Comparison of ENCODE assay signal across 11 mouse cellular contexts in the genomic region with DNA sequence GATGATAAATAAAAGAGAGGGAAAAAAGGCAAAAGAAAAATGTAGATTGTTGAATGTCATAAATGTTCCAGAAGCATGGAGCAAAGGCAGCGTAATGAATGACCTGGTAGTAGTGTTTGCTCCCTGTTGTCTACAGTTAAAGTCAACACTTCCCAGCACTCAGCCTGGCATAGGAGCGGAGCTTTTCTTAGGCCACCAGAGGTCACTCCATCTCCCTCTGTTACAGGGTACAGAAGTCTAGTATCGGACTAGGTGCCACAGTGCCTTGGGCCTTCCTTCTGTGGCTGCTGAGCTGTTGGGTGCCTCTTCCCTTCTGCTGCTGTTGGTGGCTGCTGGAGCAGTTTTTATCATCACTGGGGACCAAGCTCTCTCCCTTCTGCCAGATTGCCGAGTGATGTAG. TPM values are rescaled to one million over a fixed set of nuclear protein-coding genes. Genes with fewer than 3 reads are reported as not detected.
A peak's percentile ranks its signal among the peaks of the same experiment; 100 is the strongest.
DNase-seq lines count a peak whose midpoint lies in the region; ATAC-seq and TF ChIP-seq lines count a peak whose summit lies in the region.
"Had no signal": no experiment of that assay in that cellular context is flagged by ENCODE, and none has a peak within 500 bp of the region (broad histone marks: within the 10 kb centered on the region; RNA-seq: fewer than 3 reads in every experiment).

No protein-coding gene starts in this region.

- peak; percentile 48 for DNase-seq in adrenal gland, postnatal 14 days
- no peak for DNase-seq in adrenal gland, postnatal 10 days
- DNase-seq in left cerebral cortex, adult 2 months (ENCODE audit: extremely low spot score in 1 of 2, low spot score in 2 of 2), result no peak
- DNase-seq in left cerebral cortex, adult 11 months (ENCODE audit: low spot score), result no peak
- peak; percentile 36 for DNase-seq in embryo, embryonic 10.5 days (ENCODE audit: low spot score)

- H3K9ac ChIP-seq in hindbrain, embryonic 16.5 days (ENCODE audit: low read depth, low read length), result no peak overlapping the region
- H3K9ac ChIP-seq: embryonic facial prominence, embryonic 12.5 days; hindbrain, embryonic 15.5 days had no signal

- no peaks in the 10 kb centered on the region for H3K36me3 ChIP-seq in hindbrain, embryonic 16.5 days (ENCODE audit: control insufficient read depth, insufficient read depth, low read length)
- H3K36me3 ChIP-seq: embryonic facial prominence, embryonic 12.5 days; hindbrain, embryonic 15.5 days had no signal

- H3K9me3 ChIP-seq in hindbrain, embryonic 16.5 days (ENCODE audit: control insufficient read depth, low read length), result no peaks in the 10 kb centered on the region
- H3K9me3 ChIP-seq: embryonic facial prominence, embryonic 12.5 days; hindbrain, embryonic 15.5 days had no signal

- no peak overlapping the region for H3K4me2 ChIP-seq in hindbrain, embryonic 16.5 days (ENCODE audit: low read length)
- H3K4me2 ChIP-seq: embryonic facial prominence, embryonic 12.5 days; hindbrain, embryonic 15.5 days had no signal

- peak; percentile 47 for TF ChIP-seq CTCF in left cerebral cortex, adult 2 months (IDR thresholded peaks at IDR 0.05)

- no peaks in the 10 kb centered on the region for H3K27me3 ChIP-seq in hindbrain, embryonic 16.5 days (replicated peaks; ENCODE audit: control insufficient read depth, insufficient read depth, low read length)
- H3K27me3 ChIP-seq: embryonic facial prominence, embryonic 12.5 days; hindbrain, embryonic 15.5 days had no signal

- 56% methylated on average over 4 of the region's 4 CpGs for WGBS in hindbrain, embryonic 16.5 days

- H3K27ac ChIP-seq in left cerebral cortex, adult 2 months, result no peak overlapping the region
- no peak overlapping the region for H3K27ac ChIP-seq in hindbrain, embryonic 16.5 days (ENCODE audit: low read depth, low read length)
- H3K27ac ChIP-seq: embryonic facial prominence, embryonic 12.5 days; hindbrain, embryonic 15.5 days; macrophage had no signal

- H3K4me1 ChIP-seq in hindbrain, embryonic 16.5 days (ENCODE audit: control insufficient read depth, insufficient read depth, low read depth, low read length), result no peaks in the 10 kb centered on the region
- H3K4me1 ChIP-seq: embryonic facial prominence, embryonic 12.5 days; hindbrain, embryonic 15.5 days had no signal

- peak; percentile 79 for ATAC-seq in megakaryocyte progenitor cell, adult 5-6 weeks (replicated peaks; ENCODE audit: poor library complexity)
- no peak for ATAC-seq in megakaryocyte, adult 5-6 weeks (ENCODE audit: poor library complexity, severe bottlenecking)
- ATAC-seq in hindbrain, embryonic 16.5 days, result no peak

- intact Hi-C loops in left cerebral cortex, adult 2 months (cut with DNase I), result loop anchor here (2.0 kb wide), 1 partner anchor 140 kb away; no protein-coding TSS in a partner anchor

- H3K4me3 ChIP-seq in left cerebral cortex, adult 2 months, result no peak overlapping the region
- H3K4me3 ChIP-seq in hindbrain, embryonic 16.5 days (ENCODE audit: low read length), result no peak overlapping the region
- H3K4me3 ChIP-seq: embryonic facial prominence, embryonic 12.5 days; hindbrain, embryonic 15.5 days had no signal

RNA-seq across cellular contexts. Expression of a gene that starts 8.2 kb away (rescaled TPM):
- total RNA-seq in adrenal gland, postnatal 14 days (2021), result 60.3 and 66.4 TPM in 2 replicates
- total RNA-seq in adrenal gland, postnatal 10 days (2021), result 10 to 100 TPM; 42.3 to 50.1 TPM
- total RNA-seq in left cerebral cortex, adult 2 months (2021), result 10 to 100 TPM; 60.7 to 61.0 TPM
- total RNA-seq in megakaryocyte progenitor cell, adult 5-6 weeks (2015), result 49.4 and 54.2 TPM in 2 replicates
- 18.5 and 25.5 TPM in 2 replicates for total RNA-seq in megakaryocyte progenitor cell, adult 5-6 weeks (2017)
- 74.3 and 79.4 TPM in 2 replicates for total RNA-seq in megakaryocyte, adult 5-6 weeks (2015)
- 34.1 and 35.0 TPM in 2 replicates for total RNA-seq in megakaryocyte, adult 5-6 weeks (2017)
- 77.9 and 79.1 TPM in 2 replicates for polyA plus RNA-seq in hindbrain, embryonic 16.5 days (2015; fragmentation: Nextera tagmentation; extraction: Ambion mirVana)

RNA-seq across cellular contexts. Expression of a gene that starts 29.4 kb away (rescaled TPM):
- total RNA-seq in adrenal gland, postnatal 14 days (2021), result 1.7 and 2.0 TPM in 2 replicates
- 1 to 10 TPM; 1.3 to 2.3 TPM for total RNA-seq in adrenal gland, postnatal 10 days (2021)
- total RNA-seq in left cerebral cortex, adult 2 months (2021), result under 1 TPM; 0.61 to 0.72 TPM
- not detected in 2 replicates for total RNA-seq in megakaryocyte progenitor cell, adult 5-6 weeks (2015)
- total RNA-seq in megakaryocyte progenitor cell, adult 5-6 weeks (2017), result not detected in 2 replicates
- not detected in 2 replicates for total RNA-seq in megakaryocyte, adult 5-6 weeks (2015)
- total RNA-seq in megakaryocyte, adult 5-6 weeks (2017), result not detected in 2 replicates
- 1.3 and 1.6 TPM in 2 replicates for polyA plus RNA-seq in hindbrain, embryonic 16.5 days (2015; fragmentation: Nextera tagmentation; extraction: Ambion mirVana)
- polyA plus RNA-seq: macrophage had no signal

RNA-seq across cellular contexts. Expression of a gene that starts 40.3 kb away (rescaled TPM):
- total RNA-seq in adrenal gland, postnatal 14 days (2021), result 317 and 335 TPM in 2 replicates
- total RNA-seq in adrenal gland, postnatal 10 days (2021), result 100 to 1,000 TPM; 371 to 393 TPM
- total RNA-seq in left cerebral cortex, adult 2 months (2021), result 100 to 1,000 TPM; 184 to 196 TPM
- total RNA-seq in megakaryocyte progenitor cell, adult 5-6 weeks (2015), result 150 and 160 TPM in 2 replicates
- total RNA-seq in megakaryocyte progenitor cell, adult 5-6 weeks (2017), result 142 and 157 TPM in 2 replicates
- total RNA-seq in megakaryocyte, adult 5-6 weeks (2015), result 109 and 130 TPM in 2 replicates
- 110 and 139 TPM in 2 replicates for total RNA-seq in megakaryocyte, adult 5-6 weeks (2017)
- polyA plus RNA-seq in hindbrain, embryonic 16.5 days (2015; fragmentation: Nextera tagmentation; extraction: Ambion mirVana), result 446 and 518 TPM in 2 replicates

Comparison
In these comparisons a context has a peak if more than half of its experiments do, and no peak if none do; other contexts are left out.
1. DNase-seq: peak in adrenal gland, postnatal 14 days (single experiment) and embryo, embryonic 10.5 days (single experiment); none in adrenal gland, postnatal 10 days (single experiment), left cerebral cortex, adult 2 months (0 of 2) and left cerebral cortex, adult 11 months (single experiment).